Mouse (Mus musculus) left cerebral cortex, postnatal 4 days (tissue): ENCODE data around the gene Pacrg. TPM values are rescaled to one million over a fixed set of nuclear protein-coding genes. Genes with fewer than 3 reads are reported as not detected.

Source experiments
- DNase-seq: peaks from one replicate; pipeline ENCODE4 v3.0.0-alpha.2; 2022
- intact Hi-C: fragments of 180-260 bp; cut with DNase I; formaldehyde crosslinking; loops from one replicate; pipeline ENCODE4 v1.15.1; 2025
- total RNA-seq, 2 experiments: library from RNA; stranded (reverse); gene quantifications; 2 replicates each; pipeline ENCODE4 v1.2.3; 2021

Gene Pacrg
- total RNA-seq, 2 experiments from 2014 or later, result 7.7 to 10.6 TPM

DNA sequence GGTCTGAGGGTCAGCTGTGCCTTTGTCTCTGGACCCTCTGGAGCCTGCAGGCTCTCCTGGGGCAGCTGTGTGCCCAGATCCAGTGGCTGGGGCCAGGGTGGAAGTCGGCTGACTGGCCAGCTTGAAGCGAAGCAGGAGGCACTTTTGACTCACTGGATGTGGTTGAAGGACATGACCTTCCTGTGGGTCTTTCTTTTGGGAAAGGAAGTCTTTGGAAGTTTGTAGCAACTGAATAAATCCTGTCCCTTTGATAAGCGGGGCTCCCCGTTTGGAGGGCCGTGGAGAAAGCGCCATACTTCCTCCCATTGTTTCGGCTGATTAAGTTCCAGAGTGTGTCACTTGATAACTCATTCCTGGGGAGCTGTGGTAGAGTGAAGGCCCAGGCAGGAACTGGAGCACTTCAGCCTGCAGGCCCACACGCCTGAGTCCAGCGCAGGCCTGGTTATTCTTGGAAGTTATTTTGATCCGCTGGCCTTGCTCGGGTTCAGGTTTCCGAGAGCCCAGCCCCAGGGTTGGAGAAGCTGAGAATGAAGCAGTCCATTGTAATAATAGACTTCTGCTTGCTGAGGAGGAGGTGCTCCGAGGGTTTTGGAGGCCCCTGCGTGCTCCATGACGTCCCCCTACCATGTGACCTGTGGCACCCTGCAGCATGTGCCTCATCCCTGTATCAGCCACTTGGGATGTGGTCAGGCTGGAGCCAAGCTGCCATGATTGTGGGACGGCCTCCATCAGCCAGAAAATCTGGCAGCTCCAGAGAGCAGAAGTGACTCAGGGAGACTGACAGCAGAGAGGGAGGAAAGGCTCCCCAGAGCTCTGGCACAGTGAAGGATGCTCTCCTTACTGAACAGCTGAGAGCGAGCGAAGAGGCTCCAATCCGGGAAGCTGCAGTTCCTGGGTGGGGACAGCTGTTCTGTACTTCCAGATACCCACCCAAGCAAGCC lies 449.6 kb downstream of the Pacrg start:
- intact Hi-C loops, result no loop called here
- DNase-seq, result peak; percentile 66

DNA sequence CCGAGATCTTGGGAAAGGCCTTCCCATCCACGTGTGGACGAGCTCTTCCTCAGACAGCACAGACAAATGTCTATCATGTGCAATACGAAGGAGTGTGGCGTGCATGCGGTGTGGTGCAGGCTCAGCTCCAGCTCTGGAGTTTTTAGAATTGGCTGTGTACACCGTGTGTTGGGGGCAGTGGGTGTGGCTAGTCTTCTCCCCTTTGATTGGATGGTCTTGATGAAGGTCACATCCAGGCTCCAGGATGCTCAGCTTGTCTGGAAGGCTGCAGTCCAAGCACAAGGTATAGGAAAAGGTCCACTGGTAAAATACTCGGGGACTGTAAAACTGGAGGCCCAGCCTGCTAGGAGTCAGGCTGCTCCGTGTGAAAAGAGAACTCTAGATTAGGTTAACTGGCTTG lies 450.4 kb downstream of the Pacrg start:
- intact Hi-C loops, result no loop called here
- no peak for DNase-seq

DNA sequence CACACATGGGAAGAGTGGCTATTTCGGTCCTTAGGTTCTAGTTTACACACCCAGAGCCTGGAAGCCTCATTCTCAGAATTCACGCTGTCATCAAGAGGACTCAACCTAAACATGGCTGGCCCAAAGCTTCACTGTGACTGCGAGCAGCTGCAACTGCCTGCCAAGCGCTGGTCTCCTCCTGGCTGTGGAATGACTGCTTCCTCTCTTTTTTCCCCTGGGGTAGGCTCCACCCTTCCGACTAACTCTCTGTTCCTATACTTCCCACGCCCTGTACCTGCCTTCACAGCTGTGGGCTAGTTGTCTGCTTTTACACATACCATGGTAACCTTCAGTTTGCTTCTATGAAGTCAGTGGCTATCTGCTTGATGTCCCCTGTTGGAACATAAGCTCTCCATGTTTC lies 453.6 kb downstream of the Pacrg start:
- intact Hi-C loops, result no loop called here
- no peak for DNase-seq

GRCm38 (mm10) chr17:10383406-10383805 lies 456.7 kb downstream of the Pacrg start:
- DNase-seq, result no peak
- intact Hi-C loops, result no loop called here

DNA sequence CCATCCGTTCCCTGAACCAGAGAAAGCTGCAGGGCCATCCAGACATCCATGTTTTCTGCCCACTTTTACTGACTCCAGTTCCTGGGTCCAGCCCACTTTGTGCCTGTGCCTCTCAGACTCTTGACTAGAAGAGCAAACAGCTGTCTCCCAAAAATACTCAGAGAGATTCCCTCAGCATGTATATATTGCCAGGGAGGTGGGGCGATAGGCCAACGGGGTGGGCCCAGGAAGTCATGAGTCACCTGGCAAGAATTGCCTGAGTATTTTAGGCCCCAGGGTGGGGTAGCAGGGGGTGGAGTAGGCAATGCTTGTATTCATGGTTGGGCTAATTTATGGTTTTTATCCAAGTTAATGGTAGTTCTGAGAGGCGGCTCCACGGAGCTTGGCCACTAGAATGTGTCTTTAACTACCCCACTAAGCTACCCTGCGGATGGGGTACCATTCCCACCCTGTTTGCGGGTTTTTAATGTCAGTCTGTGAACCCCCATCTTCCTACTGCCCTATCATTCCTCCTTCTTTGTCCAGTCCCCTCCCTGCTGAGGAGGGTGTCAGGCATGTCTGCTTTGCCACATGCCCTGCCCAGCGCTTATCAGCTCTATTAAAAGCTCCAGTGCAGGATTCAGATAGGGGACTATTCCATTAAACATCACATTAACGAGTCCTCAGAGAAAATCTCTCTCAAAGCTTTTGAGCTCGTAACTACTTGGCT lies 461.5 kb downstream of the Pacrg start:
- no peak for DNase-seq
- intact Hi-C loops, result no loop called here

DNA sequence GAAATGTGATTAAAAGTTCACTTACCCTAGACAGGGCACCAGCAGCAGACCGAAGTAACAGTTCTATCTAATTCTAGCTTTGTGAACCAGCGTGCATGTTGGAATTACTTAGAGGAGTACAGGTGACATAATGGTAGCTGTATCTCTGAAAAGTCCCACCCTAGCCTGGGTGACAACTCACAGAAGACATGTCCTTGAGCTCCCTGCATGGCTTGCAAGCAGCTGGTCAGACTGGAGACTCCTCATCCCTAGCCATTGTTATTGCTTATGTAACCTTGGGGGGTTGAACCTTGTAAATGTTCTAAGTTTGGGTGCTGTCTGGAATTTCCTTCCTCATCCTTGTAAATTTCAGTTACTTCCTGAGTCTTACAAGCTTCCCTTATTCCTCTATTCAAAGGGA lies 462.5 kb downstream of the Pacrg start:
- no peak for DNase-seq
- intact Hi-C loops, result no loop called here

- intact Hi-C loops, result no loop called here
- no peak for DNase-seq
Measured at GRCm38 (mm10) chr17:10374316-10374715, 465.8 kb downstream of the Pacrg start.

- DNase-seq, result no peak
- intact Hi-C loops, result no loop called here
Measured at GRCm38 (mm10) chr17:10373727-10374126, 466.4 kb downstream of the Pacrg start.

DNA sequence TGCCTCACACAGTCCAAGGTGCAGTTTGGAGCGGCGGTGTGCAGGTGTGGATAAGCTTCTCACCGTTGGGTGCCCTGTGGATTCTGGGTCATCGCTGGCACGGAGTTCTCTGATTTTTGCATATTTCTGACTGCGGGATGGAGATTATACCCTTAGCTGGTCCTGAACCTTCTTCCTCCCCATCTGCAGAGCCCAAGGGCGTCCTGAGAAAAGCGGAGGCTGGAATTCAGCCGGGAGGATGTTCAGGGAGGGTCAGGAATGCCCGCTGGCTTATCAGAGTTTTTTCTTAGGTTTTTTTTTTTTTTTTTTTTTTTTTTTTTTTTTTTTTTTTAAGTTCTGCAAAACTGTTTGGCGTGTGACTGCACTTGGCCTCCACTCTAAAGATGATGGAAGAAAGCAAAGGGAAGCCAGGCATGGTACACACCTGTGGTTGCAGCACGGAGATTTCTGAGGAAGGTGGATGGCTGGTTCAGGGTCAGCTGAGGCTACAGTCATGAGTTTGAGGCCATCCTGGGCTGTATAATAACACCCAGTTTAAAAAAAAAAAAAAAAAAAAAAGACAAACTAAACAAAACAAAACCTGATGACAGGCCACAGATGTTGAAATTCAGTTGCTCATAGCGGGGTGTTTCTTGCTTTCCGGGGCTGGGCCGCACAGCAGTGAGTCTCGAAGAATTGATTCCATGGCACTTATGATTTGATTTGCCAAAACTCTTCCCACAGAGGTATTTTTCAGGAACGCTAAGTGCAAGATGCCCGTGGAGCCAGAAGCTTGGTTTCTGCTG lies 467.9 kb downstream of the Pacrg start:
- DNase-seq, result no peak
- intact Hi-C loops, result no loop called here

DNA sequence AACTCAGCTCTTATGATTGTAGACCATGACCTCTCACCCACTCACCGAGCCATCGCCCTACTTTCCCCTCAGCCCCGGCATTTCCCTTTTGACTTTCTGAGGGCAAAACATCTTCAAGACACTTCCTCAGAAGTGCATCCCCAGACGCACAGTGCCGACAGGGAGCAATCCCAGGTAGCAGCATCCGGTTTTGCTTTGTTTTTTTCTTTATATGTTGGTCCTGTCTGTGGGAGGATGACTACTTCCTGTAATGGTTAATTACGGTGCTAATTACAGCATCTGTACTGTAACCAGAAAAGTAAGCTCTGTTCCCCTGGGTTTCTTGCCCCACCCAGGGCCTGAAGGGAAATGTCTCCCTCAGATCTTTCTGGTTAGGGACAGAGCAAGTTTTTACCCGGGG lies 468.6 kb downstream of the Pacrg start:
- intact Hi-C loops, result no loop called here
- no peak for DNase-seq

GRCm38 (mm10) chr17:10370660-10371130 lies 469.4 kb downstream of the Pacrg start:
- intact Hi-C loops, result no loop called here
- DNase-seq, result no peak

DNA sequence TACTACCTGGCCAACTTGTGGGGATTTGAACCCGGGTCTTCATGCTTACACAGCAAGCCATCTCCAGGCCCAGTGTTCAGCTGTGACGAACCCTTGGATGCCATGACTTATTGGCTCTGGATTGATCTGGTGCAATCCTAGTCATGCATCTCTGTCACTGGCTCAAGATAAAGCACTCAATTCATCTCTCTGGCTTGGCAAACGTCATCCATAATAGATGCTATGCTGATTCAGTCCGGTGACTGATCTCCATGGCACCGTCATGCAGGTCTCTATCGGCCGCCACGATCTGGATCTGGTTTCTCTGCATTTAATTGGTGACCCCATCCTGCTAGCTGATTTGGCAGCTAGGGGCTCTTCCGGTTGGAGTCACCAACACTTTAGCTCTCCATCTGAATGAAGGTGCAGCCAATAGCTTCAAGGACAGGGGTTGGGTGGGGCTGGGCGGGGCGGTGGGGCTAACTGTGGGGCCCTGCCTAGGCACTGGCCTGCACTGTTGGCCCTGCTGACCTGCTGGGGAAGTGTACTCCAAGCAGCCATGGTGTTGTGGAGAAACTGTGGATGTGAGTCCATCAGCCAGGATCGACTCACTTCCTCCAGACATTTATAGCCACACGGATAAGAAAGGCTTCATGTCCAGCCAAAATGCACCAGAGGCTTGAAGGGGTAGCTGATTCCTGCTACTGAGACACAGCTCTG lies 470.0 kb downstream of the Pacrg start:
- intact Hi-C loops, result no loop called here
- DNase-seq, result no peak

- DNase-seq, result no peak
- intact Hi-C loops, result no loop called here
Measured at GRCm38 (mm10) chr17:10367044-10367443, 473.1 kb downstream of the Pacrg start.

DNA sequence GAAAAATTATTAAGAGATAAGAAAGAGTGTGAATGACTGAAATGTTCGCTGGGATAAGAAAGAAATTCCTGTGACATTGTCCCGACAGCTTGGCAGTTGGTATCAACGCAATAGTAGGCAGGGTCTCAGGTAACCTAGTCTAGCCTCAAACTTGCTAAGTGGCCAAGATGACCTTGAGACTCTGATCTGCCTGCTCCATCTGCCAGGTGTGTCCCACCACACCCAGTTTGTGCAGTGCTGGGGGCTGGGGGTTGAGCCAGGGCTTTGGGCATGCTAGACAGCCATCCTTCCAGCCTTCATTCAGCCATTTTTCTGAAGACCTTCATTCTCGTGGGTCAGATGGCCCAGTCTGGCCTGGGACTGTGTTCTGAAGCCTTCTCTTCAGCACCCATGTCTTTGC lies 473.5 kb downstream of the Pacrg start:
- intact Hi-C loops, result no loop called here
- DNase-seq, result no peak

- DNase-seq, result no peak
- intact Hi-C loops, result no loop called here
Measured at GRCm38 (mm10) chr17:10365501-10366482, 474.3 kb downstream of the Pacrg start.

- no peak for DNase-seq
Measured at GRCm38 (mm10) chr17:10363151-10363550, 477.0 kb downstream of the Pacrg start.

GRCm38 (mm10) chr17:10361882-10362291 lies 478.2 kb downstream of the Pacrg start:
- DNase-seq, result no peak
- intact Hi-C loops, result no loop called here

More at GRCm38 (mm10) chr17:10363151-10363550, 477.0 kb downstream of the Pacrg start:
- intact Hi-C loops, result no loop called here

GRCm38 (mm10) chr17:10360738-10361137 lies 479.4 kb downstream of the Pacrg start:
- no peak for DNase-seq
- intact Hi-C loops, result no loop called here

- intact Hi-C loops, result no loop called here
- DNase-seq, result no peak
Measured at GRCm38 (mm10) chr17:10359466-10359865, 480.6 kb downstream of the Pacrg start.
